7 mouse cellular contexts compared by ENCODE assay signal in genomic region chr19:24300994-24301767, GRCm38 (mm10). TPM values are rescaled to one million over a fixed set of nuclear protein-coding genes. Genes with fewer than 3 reads are reported as not detected.
A peak's percentile ranks its signal among the peaks of the same experiment; 100 is the strongest.
DNase-seq lines count a peak whose midpoint lies in the region; ATAC-seq lines count a peak whose summit lies in the region.

No protein-coding gene starts in this region.

- peak; percentile 95 for ATAC-seq in common myeloid progenitor, adult 5-6 weeks (replicated peaks; ENCODE audit: low read depth, poor library complexity, severe bottlenecking)
- peak; percentile 80 for ATAC-seq in inflammation-experienced regulatory T-cells, adult 6 months

- DNase-seq in adrenal gland, adult (ENCODE audit: inconsistent age in 2 of 2, low spot score in 1 of 2), result peak; percentile 69 to 90
- peak; percentile 76 for DNase-seq in gastrocnemius, postnatal 10 days
- peak; percentile 50 to 53 for DNase-seq in left cerebral cortex, postnatal 25 days (ENCODE audit: low spot score in 2 of 2)
- DNase-seq in mesoderm, embryonic 11.5 days (ENCODE audit: low read depth, low spot score), result peak; percentile 91
- DNase-seq in right cerebral cortex, postnatal 14 days, result peak; percentile 57

- intact Hi-C loops in left cerebral cortex, postnatal 25 days (cut with DNase I), result loop anchor here (1.0 to 5.0 kb wide), 4 partner anchors 176 to 571 kb away; partner anchors contain the start of genes Fam122a and Pip5k1b

RNA-seq across cellular contexts. Expression of gene Fxn, which starts 20.8 kb away (rescaled TPM):
- 29.9 TPM in 2 replicates for total RNA-seq in common myeloid progenitor, adult 5-6 weeks (2017)
- total RNA-seq in gastrocnemius, postnatal 10 days (2021), result 10 to 100 TPM; 21.5 to 22.3 TPM
- 10 to 100 TPM; 12.9 to 16.1 (median 14.1) TPM for polyA plus RNA-seq in inflammation-experienced regulatory T-cells, adult 6 months (2017; shearing (Covaris generic))
- total RNA-seq in left cerebral cortex, postnatal 25 days (2021), result 1 to 10 TPM; 6.9 to 7.4 TPM

Comparison
In these comparisons a context has a peak if more than half of its experiments do, and no peak if none do; other contexts are left out.
1. Peak in every context shown above with its lines: DNase-seq and ATAC-seq.